Mouse (Mus musculus): Measurements from ENCODE around the gene Cidec.

- TF ChIP-seq POLR2A (IDR thresholded peaks at IDR 0.05; ENCODE audit: extremely low read depth, insufficient read depth, low read length), result no peak
- no peak for TF ChIP-seq CTCF (IDR thresholded peaks at IDR 0.05; ENCODE audit: extremely low read depth, insufficient read depth, low read length)
These were observed 5.1 kb upstream of the Cidec start for GRCm38 (mm10) chr6:113440686-113441085.
